Mouse (Mus musculus) liver, embryonic 14.5 days (tissue): ENCODE results near the gene Fads6. TPM values are rescaled to one million over a fixed set of nuclear protein-coding genes. Genes with fewer than 3 reads are reported as not detected.

Experiments
- ATAC-seq: fragments of 200-750 bp; cut with Nextera tagmentation; 2 replicates; pipeline ENCODE4 v1.8.0; 2017; ENCODE audit warnings: moderate number of reproducible peaks, mild to moderate bottlenecking, moderate library complexity; ENCODE audit not compliant: insufficient read depth
- DNase-seq, 3 experiments: peaks; one replicate each; pipeline ENCODE4 v3.0.0-alpha.2; 2012 to 2013; ENCODE audit warnings: low read depth in 3 of 3, low spot score in 3 of 3
- H3K27ac ChIP-seq: fragments of 300-500 bp; sonication (generic); 2 replicates; pipeline ENCODE4 v1.5.1; 2014; ENCODE audit warnings: moderate library complexity, mild to moderate bottlenecking, control low read depth, inconsistent platforms
- H3K27me3 ChIP-seq: fragments of 300-500 bp; sonication (generic); 2 replicates; pipeline ENCODE4 v1.6.1; 2014; ENCODE audit warnings: mild to moderate bottlenecking, low read length, moderate library complexity; ENCODE audit not compliant: control insufficient read depth, insufficient read depth
- H3K36me3 ChIP-seq: fragments of 300-500 bp; sonication (generic); replicated peaks from 2 replicates; pipeline ENCODE4 v1.6.1; 2014; ENCODE audit warnings: low read depth; ENCODE audit not compliant: control insufficient read depth, insufficient read depth
- H3K4me1 ChIP-seq, 2 experiments: fragments of 200-500 bp in 1 of 2; fragments of 300-500 bp in 1 of 2; sonication (generic) in 1 of 2; replicated peaks; 2 replicates each; pipeline ENCODE4 v1.6.1; 2012 to 2014; ENCODE audit warnings: antibody characterized with exemption in 1 of 2, inconsistent platforms in 1 of 2, low read length in 1 of 2; ENCODE audit not compliant: control insufficient read depth in 2 of 2, insufficient read depth in 2 of 2
- H3K4me2 ChIP-seq: fragments of 300-500 bp; sonication (generic); 2 replicates; pipeline ENCODE4 v1.6.1; 2014; ENCODE audit warnings: low read depth, mild to moderate bottlenecking, control low read depth, moderate library complexity
- H3K4me3 ChIP-seq, 2 experiments: fragments of 200-500 bp in 1 of 2; fragments of 300-500 bp in 1 of 2; sonication (generic) in 1 of 2; 2 replicates each; pipeline ENCODE4 v1.5.1; 2012 to 2014; ENCODE audit warnings: low read depth in 2 of 2, low read length in 2 of 2, mild to moderate bottlenecking in 2 of 2, control low read depth in 1 of 2, inconsistent platforms in 1 of 2, moderate library complexity in 1 of 2; ENCODE audit not compliant: insufficient read depth in 1 of 2
- H3K9ac ChIP-seq: fragments of 300-500 bp; sonication (generic); replicated peaks from 2 replicates; pipeline ENCODE4 v1.6.1; 2014; ENCODE audit warnings: mild to moderate bottlenecking, control low read depth, moderate library complexity
- H3K9me3 ChIP-seq: fragments of 300-500 bp; sonication (generic); 2 replicates; pipeline ENCODE4 v1.6.1; 2016; ENCODE audit warnings: low read length, mixed read lengths; ENCODE audit not compliant: control insufficient read depth
- CTCF ChIP-seq: IDR thresholded peaks from 2 replicates; pipeline ENCODE4 v1.5.1; 2016; ENCODE audit warnings: antibody characterized with exemption, low read depth, control low read depth
- EP300 ChIP-seq: IDR thresholded peaks from 2 replicates; pipeline ENCODE4 v1.6.1; 2016; ENCODE audit warnings: antibody characterized with exemption, low read depth
- WGBS: fragments of 180-500 bp; shearing (Covaris S2); extraction: QIAGEN DNeasy Blood & Tissue Kit; methylation state at CpG from one replicate; pipeline ENCODE4 v1.1.7; 2014; ENCODE audit not compliant: insufficient replicate concordance; 5-methylcytosine and 5-hydroxymethylcytosine counted together
- polyA plus RNA-seq, 2 experiments: library from polyadenylated mRNA; depleted of rRNA in 1 of 2; stranded (reverse) in 1 of 2; unstranded in 1 of 2; fragments of >200 nt; fragmentation: Nextera tagmentation in 1 of 2; extraction: Ambion mirVana in 1 of 2; gene quantifications; 2 replicates each; pipeline versions ENCODE4 v1.2.1 to v1.2.3; 2012 to 2014

Fads6 gene
- polyA plus RNA-seq (2012; rRNA removed) (6.6 and 6.7 TPM in 2 replicates), polyA plus RNA-seq (2014; fragmentation: Nextera tagmentation; extraction: Ambion mirVana) (2.8 TPM in 2 replicates)

- H3K4me3 ChIP-seq = peak within 1 kb of the TSS; percentile 48 to 55
- ATAC-seq (peak; percentile 63), DNase-seq (no peak)
- H3K9me3 ChIP-seq = no peaks in the 10 kb centered on the region
- H3K27ac ChIP-seq = no peak within 1 kb of the TSS
- WGBS = 2% methylated on average over 43 of the region's 44 CpGs
- no peak within 1 kb of the TSS for H3K9ac ChIP-seq
- no peaks in the 10 kb centered on the region for H3K4me1 ChIP-seq
- peak; percentile 54 for TF ChIP-seq CTCF
- TF ChIP-seq EP300 = no peak
- peaks cover 16% of the 10 kb centered on the region for H3K27me3 ChIP-seq
- no peaks in the 10 kb centered on the region for H3K36me3 ChIP-seq
- peak within 1 kb of the TSS; percentile 45 for H3K4me2 ChIP-seq
Measured at GRCm38 (mm10) chr11:115297214-115297826, at the start of gene Fads6. Gene Fads6, minus strand, starts transcription at chr11:115297663.

GRCm38 (mm10) chr11:115345515-115345914 is 48.1 kb upstream of the Fads6 start:
- DNase-seq (no peak), ATAC-seq (no peak)
- H3K9ac ChIP-seq = no peak overlapping the region
- TF ChIP-seq EP300 (no peak), CTCF (no peak)
- no peaks in the 10 kb centered on the region for H3K36me3 ChIP-seq
- H3K4me2 ChIP-seq = no peak overlapping the region
- H3K27ac ChIP-seq = no peak overlapping the region
- WGBS = 33% methylated on average over 7 of the region's 7 CpGs
- peaks cover 5% of the 10 kb centered on the region; the same call in 1 of the 2 replicates for H3K27me3 ChIP-seq
- no peak overlapping the region for H3K4me3 ChIP-seq
- H3K9me3 ChIP-seq = no peaks in the 10 kb centered on the region
- H3K4me1 ChIP-seq = no peaks in the 10 kb centered on the region

DNA sequence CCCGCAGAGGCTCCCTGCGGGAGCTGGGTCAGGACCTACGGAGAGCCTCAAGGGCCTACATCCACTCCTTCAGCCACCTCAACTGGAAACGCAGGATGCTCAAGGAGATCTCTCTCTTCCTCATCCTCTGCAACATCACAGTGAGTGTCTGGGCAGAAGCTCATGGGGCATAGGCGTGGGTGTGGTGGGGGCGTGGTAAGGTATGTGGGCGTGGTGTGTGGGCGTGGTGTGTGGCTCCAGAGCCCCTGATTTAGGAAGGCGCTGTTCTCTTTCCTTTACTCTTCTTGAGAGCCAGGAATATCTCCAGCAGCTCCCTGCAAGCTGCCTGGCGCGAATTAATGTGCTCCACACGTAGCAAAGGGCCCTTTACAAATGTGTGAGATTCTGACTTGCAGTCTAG is 47.5 kb upstream of the Fads6 start:
- 10% methylated on average over 12 of the region's 12 CpGs for WGBS
- Histone ChIP-seq H3K36me3 (no peaks in the 10 kb centered on the region), H3K27ac (no peak overlapping the region), H3K9ac (no peak overlapping the region), H3K4me1 (no peaks in the 10 kb centered on the region), H3K9me3 (no peaks in the 10 kb centered on the region), H3K4me2 (no peak overlapping the region), H3K4me3 (no peak overlapping the region), H3K27me3 (peaks cover 5% of the 10 kb centered on the region; the same call in 1 of the 2 replicates)
- DNase-seq (no peak), ATAC-seq (no peak)
- TF ChIP-seq CTCF (no peak), EP300 (no peak)

DNA sequence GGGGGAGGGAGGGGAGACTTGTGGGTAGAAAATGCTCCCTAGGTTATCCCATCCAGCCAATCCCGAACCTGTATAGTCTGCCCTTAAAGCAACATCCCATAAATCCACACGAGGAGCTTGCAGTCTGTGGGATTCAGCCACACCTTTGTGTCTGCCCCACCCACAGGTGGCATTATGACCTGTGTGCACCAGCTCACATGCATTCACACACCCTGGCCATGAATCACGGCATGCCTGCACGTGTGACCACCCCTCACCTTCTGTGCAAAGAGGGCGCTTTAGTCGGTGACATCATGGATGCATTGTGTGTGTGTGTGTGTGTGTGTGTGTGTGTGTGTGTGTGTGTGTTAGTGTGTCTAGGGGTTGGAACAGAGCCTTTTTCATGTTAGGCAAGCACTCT is 44.4 kb upstream of the Fads6 start:
- Histone ChIP-seq H3K36me3 (no peaks in the 10 kb centered on the region), H3K4me1 (no peaks in the 10 kb centered on the region), H3K4me2 (no peak overlapping the region), H3K9ac (no peak overlapping the region), H3K9me3 (no peaks in the 10 kb centered on the region), H3K27me3 (peaks cover 5% of the 10 kb centered on the region; the same call in 1 of the 2 replicates), H3K4me3 (no peak overlapping the region), H3K27ac (no peak overlapping the region)
- ATAC-seq = no peak
- DNase-seq = no peak
- WGBS = 50% methylated on average over 6 of the region's 6 CpGs
- TF ChIP-seq CTCF (no peak), EP300 (no peak)

DNA sequence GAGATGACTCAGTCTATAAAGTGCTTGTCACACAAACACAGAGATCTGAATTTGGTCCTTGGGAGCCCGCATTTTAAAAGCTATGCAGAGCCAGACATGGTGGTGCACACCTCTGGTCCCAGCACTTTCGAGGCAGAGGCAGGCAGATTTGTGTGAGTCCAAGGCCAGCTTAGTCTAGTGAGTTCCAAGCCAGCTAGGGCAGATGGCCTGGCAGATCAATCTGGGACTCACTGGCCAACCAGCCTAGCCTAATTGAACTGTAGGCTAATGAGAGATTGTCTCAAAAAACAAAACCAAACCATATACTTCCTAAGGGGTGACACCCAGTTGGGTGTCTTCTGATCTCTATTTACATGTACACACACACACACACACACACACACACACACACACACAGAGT is 43.8 kb upstream of the Fads6 start:
- no peak for ATAC-seq
- H3K36me3 ChIP-seq = no peaks in the 10 kb centered on the region
- no peaks in the 10 kb centered on the region for H3K4me1 ChIP-seq
- no peak overlapping the region for H3K27ac ChIP-seq
- WGBS = 38% methylated on average over 2 of the region's 2 CpGs
- H3K9ac ChIP-seq = no peak overlapping the region
- H3K27me3 ChIP-seq = peaks cover 8% of the 10 kb centered on the region; the same call in 1 of the 2 replicates
- H3K4me3 ChIP-seq = no peak overlapping the region
- DNase-seq = no peak
- no peaks in the 10 kb centered on the region for H3K9me3 ChIP-seq
- TF ChIP-seq EP300 (no peak), CTCF (no peak)
- H3K4me2 ChIP-seq = no peak overlapping the region
